In the genomic region with DNA sequence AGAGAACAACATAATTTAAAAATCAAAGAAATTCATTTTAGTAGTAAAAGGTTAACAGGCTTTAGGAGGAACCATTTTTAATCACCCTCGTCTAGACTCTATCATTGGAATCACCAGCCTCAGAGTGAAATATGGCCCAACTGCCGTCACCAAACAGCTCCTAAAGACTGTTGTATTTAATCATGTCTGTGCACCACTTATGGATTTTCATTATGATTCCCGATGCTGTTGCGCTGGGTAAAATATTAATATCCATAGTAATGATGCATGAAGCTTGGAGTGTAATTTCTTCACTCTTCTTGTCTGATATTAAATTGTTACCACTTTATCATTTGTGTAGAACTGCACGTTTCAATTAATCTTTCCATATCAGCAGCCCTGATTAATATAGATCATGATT, we compare ENCODE assay signal across 11 mouse cellular contexts.
"Had no signal": no experiment of that assay in that cellular context is flagged by ENCODE, and none has a peak within 500 bp of the region (broad histone marks: within the 10 kb centered on the region; RNA-seq: fewer than 3 reads in every experiment).

No protein-coding gene starts in this region.

- H3K4me2 ChIP-seq: limb, embryonic 13.5 days; stomach, embryonic 15.5 days had no signal

- H3K36me3 ChIP-seq: limb, embryonic 13.5 days; stomach, embryonic 15.5 days had no signal

- H3K4me3 ChIP-seq: layer of hippocampus, adult 2 months; limb, embryonic 13.5 days; stomach, embryonic 15.5 days had no signal

- H3K27me3 ChIP-seq: limb, embryonic 13.5 days; stomach, embryonic 15.5 days had no signal

- H3K9me3 ChIP-seq: limb, embryonic 13.5 days; stomach, embryonic 15.5 days had no signal

- ATAC-seq: inflammation-experienced regulatory T-cells, adult 6 months had no signal

- DNase-seq: kidney, adult 11 months; kidney, adult 9 months; kidney, postnatal 10 days; lung, adult 18-20 months; thymus, adult 2 months; thymus, postnatal 25 days had no signal

- H3K9ac ChIP-seq: limb, embryonic 13.5 days; liver, embryonic 14.5 days; stomach, embryonic 15.5 days had no signal

- H3K27ac ChIP-seq: layer of hippocampus, adult 2 months; limb, embryonic 13.5 days; liver, embryonic 14.5 days; stomach, embryonic 15.5 days had no signal
